Mouse (Mus musculus) ES-Bruce4 (cell line): Measurements from ENCODE around the gene Gm42791.

Source experiments
- CTCF ChIP-seq: IDR thresholded peaks from one replicate; pipeline ENCODE4 v1.8.1; 2011; ENCODE audit warnings: low read depth, low read length
- POLR2A ChIP-seq: IDR thresholded peaks from one replicate; pipeline ENCODE4 v1.8.1; 2011; ENCODE audit warnings: low read length; ENCODE audit not compliant: insufficient read depth

DNA sequence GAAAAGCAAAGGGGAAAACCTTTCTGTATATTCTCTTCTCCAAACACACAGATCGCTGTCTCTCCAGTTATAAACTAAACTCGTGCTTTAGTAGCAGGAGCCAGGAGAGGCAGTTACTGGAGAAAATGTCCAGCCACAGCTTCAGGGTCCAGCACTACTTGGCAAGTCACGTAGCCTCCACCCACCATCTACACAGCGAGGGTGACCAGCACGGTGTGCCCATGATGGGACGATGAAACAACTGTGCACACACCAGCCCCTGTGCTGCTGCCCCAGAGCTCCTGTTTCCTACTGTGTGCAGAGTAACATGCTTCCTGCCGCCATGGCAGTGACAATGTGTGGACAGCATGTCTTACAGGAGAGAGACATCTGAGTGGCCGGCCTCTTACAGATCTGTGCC is 121.8 kb downstream of the Gm42791 start:
- no peak for TF ChIP-seq CTCF
- TF ChIP-seq POLR2A = no peak
